Mouse (Mus musculus) CD4-positive, CD25-positive, alpha-beta regulatory T cell, adult 4 months (primary cell): ENCODE measurements around the gene Alkbh4. TPM values are rescaled to one million over a fixed set of nuclear protein-coding genes. Genes with fewer than 3 reads are reported as not detected.

ENCODE experiments used
- ATAC-seq: one replicate; pipeline ENCODE4 v1.8.0; 2017
- polyA plus RNA-seq, 2 experiments: library from polyadenylated mRNA; unstranded; fragments of 100-300 nt; shearing (Covaris generic); gene quantifications; one replicate each; pipeline ENCODE4 v1.2.1; 2017

Gene Alkbh4
- polyA plus RNA-seq, 2 experiments from 2014 or later: 54.7 to 96.4 TPM

DNA sequence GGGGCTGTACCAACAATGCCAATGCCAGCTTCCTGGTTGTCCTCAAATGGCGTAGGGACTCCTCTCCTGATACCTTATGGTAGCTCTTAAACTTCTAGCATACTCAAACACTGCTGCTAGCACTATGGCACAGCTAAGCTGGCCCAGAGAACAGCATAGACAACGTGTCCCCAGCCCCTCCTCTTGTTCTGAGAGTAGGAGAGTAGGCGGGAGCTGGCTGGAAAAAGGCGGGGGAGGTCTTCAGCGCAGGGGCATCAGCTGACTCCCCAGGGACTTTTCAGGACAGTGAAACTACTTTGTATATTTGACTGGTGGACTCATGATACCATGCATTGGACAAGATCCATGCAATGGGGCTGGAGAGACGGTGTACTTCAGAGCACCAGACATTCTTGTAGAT, 46.1 kb downstream of the Alkbh4 start:
- no peak for ATAC-seq

DNA sequence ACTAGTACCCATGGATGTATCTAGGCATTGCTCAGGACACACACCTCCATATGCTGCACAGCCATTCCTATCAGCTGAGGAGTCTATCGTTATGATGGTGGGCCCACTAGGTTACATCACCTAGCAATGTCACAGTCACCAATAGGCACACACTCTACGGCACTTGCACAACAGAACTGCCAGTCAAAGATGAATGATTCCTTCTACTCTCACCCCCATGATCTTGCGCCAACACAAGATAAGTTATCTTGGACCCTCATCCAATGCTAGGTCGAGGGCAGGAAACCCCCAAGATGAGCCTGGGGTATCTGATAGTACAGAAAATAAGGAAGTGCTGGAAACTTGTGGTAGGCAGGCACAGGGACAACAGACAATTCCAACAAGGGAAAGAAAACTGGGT, 46.9 kb downstream of the Alkbh4 start:
- no peak for ATAC-seq

DNA sequence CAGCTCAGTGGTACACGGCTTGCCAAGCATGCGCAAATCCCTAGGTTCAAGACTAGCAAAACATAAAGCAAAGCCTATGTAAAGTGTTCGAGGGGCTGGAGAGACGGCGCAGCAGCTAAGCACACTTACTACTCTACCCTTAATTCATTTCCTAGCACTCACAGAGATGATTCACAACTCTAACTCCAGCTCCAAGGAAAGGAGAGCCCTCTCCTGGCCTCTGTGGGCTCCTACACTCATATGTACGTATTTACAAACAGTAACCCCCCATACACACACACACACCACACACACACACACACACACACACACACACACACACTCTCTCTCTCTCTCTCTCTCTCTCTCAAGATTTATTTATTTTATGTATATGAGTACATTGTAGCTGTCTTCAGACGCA, 47.8 kb downstream of the Alkbh4 start:
- ATAC-seq: no peak

DNA sequence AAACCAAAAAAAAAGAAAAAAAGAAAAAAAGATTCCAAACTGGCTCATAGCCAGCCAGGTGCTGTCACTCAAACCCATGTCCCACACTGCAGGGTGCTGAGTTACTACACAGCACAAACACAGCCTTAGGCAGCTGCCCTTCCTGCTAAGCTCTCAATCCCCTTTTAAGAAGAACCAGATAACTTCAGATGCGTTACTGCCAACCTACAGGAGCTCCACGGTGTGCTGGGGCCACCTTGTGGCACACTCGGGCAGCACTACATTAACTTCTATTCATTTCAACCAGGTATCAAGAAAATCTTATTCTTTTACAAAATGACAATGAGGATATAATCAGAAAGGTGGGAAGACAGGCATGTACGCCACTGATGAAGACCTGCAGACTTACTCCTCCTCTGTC, 50.8 kb downstream of the Alkbh4 start:
- peak; percentile 98 for ATAC-seq

Other genes starting within 250 kb of the Alkbh4 start
- 1 to 10 TPM in 1 of 2 experiments, not detected in 1; 1.3 TPM for gene Hspb1, start 248.2 kb upstream of the Alkbh4 start, polyA plus RNA-seq
- gene Ywhag, start 201.5 kb upstream of the Alkbh4 start, polyA plus RNA-seq: 10 to 100 TPM; 29.6 to 47.8 TPM
- 1 to 10 TPM; 1.3 to 2.3 TPM for gene Ssc4d, start 161.6 kb upstream of the Alkbh4 start, polyA plus RNA-seq
- not detected for gene Zp3, start 156.0 kb upstream of the Alkbh4 start, polyA plus RNA-seq
- 10 to 100 TPM in 1 of 2 experiments, 1 to 10 TPM in 1; 7.9 to 14.1 TPM for gene Dtx2, start 141.3 kb upstream of the Alkbh4 start, polyA plus RNA-seq
- not detected for gene Upk3b, start 97.7 kb upstream of the Alkbh4 start, polyA plus RNA-seq
- not detected for gene Upk3bl, start 81.7 kb upstream of the Alkbh4 start, polyA plus RNA-seq
- gene Rasa4, start 52.2 kb upstream of the Alkbh4 start, polyA plus RNA-seq: 1 to 10 TPM; 1.7 to 2.8 TPM
- 100 to 1,000 TPM; 119 to 120 TPM for gene Polr2j, start 19.5 kb upstream of the Alkbh4 start, polyA plus RNA-seq
- gene Lrwd1, start 72 bp upstream of the Alkbh4 start, polyA plus RNA-seq: 10 to 100 TPM; 26.1 to 58.9 TPM
- gene Orai2, start 34.6 kb downstream of the Alkbh4 start, polyA plus RNA-seq: 10 to 100 TPM; 42.9 to 80.7 TPM
- gene Prkrip1, start 62.8 kb downstream of the Alkbh4 start, polyA plus RNA-seq: 10 to 100 TPM; 31.0 to 49.0 TPM
- under 1 TPM in 1 of 2 experiments, not detected in 1; 0.15 TPM for gene Sh2b2, start 110.4 kb downstream of the Alkbh4 start, polyA plus RNA-seq